Mouse (Mus musculus): ENCODE measurements around the gene Cavin1. TPM values are rescaled to one million over a fixed set of nuclear protein-coding genes. Genes with fewer than 3 reads are reported as not detected.

The Cavin1 gene
- total RNA-seq, 2 experiments from 2014 or later = 226 to 256 TPM

- DNase-seq = no peak
- intact Hi-C loops (cut with DNase I; ENCODE audit: low total_unique reads) = no loop called here
Observed at GRCm38 (mm10) chr11:100931254-100931921, 39.3 kb downstream of the Cavin1 start.

DNA sequence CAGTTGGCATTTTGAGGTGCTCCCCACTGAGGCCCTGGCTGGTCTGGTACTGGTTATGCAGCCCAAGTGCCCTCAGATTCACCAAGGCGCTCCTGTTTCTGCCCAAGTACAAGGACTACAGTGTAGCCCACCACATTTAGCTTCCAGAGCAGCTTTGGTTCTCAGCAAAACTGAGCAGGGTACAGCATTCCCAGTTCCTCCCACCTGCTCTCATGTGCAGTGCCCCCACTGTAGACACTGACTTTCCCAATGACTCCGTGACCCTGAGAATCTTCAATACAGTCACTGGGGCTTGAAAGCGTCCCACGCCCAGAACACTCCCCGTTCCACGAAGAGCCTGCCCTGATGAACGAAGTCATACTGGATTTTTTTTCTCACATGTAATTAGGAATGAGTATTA lies 40.1 kb downstream of the Cavin1 start:
- no peak for DNase-seq
- intact Hi-C loops (cut with DNase I; ENCODE audit: low total_unique reads) = no loop called here

GRCm38 (mm10) chr11:100927386-100927785 lies 43.3 kb downstream of the Cavin1 start:
- intact Hi-C loops (cut with DNase I; ENCODE audit: low total_unique reads) = no loop called here
- no peak for DNase-seq

DNA sequence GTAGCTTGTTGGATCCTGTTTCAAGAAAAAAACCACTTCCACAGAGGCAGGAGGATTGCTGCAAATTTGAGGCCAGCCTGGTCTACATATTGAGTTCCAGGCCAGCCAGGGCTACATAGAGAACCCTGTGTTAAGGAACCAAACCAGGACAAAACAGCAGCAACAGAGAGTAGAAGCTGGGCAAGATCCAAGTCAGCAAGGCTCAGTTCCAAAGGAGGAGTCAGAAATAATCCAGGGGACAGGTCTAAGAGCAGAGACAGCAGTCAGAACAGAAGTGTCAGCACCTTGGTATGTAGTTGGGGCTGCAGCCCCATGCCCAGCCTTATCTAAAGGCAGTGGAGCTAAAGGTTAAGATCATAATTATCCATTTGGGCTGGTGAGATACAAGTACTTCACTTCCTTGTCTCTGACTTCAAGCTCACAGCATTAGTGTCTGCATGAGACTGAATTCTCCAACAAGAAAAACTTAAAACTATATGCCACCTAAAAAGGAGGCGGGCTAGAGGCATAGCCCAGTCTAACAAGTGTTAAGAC lies 46.2 kb downstream of the Cavin1 start:
- intact Hi-C loops (cut with DNase I; ENCODE audit: low total_unique reads) = no loop called here
- DNase-seq = no peak

DNA sequence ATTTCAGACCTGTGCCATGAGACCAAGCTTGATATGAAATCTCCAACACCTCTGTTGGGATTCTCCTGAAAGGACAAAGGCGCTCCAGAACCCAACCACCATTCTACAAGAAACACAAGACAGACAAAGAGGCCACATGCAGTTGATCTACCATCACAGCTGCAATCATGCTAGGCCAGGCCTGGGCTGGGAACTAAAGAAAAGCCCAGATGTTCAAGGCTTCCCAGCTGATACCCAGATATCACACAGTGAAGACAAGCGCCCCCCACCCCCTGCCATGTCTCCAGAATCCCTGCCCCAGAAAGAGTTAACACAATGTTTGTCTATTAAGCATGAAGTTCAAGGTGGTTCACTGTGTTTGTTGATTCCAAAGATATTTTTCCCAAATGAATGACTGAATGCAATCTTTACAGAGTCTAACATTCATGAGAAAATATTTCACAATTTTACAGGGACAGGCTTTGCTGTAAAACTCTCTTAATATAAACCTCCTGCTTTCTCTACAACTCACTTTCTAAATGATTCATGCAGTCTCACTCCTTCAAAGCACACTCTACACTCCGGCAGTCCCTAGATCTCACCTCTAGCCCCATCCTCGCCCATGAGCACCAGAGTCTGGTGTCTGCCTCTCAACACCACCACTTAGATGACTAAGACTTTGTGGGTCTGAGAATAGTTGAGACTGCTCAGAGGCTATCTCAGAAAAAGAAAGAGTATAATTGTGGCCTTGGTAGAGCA lies 49.6 kb downstream of the Cavin1 start:
- intact Hi-C loops (cut with DNase I; ENCODE audit: low total_unique reads) = no loop called here
- no peak for DNase-seq

- no peak for DNase-seq
- intact Hi-C loops (cut with DNase I; ENCODE audit: low total_unique reads) = no loop called here
Observed at GRCm38 (mm10) chr11:100918007-100918406, 52.7 kb downstream of the Cavin1 start.

- intact Hi-C loops (cut with DNase I; ENCODE audit: low total_unique reads) = no loop called here
Observed at GRCm38 (mm10) chr11:100916432-100916971, 54.2 kb downstream of the Cavin1 start.

GRCm38 (mm10) chr11:100915063-100915462 lies 55.6 kb downstream of the Cavin1 start:
- no peak for DNase-seq
- intact Hi-C loops (cut with DNase I; ENCODE audit: low total_unique reads) = no loop called here

More at GRCm38 (mm10) chr11:100916432-100916971, 54.2 kb downstream of the Cavin1 start:
- no peak for DNase-seq

DNA sequence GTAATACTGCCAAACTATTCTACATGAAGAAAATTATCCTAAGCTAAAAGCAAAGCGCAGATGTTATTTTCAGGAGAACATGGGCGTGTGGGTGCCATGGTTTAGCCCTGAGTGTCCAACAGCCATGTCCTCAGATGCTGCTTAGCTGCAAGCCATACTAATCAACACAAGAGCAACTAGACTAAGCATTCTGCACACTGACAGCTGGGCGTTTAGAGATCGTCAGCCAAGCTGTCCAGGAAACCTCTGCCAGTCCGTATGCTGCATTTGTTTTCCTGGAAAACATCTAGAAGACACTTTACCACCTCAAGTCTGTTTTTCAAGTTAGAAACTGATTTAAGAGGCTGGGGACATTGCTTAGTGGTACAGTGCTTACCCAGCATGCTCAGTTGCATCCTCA lies 56.3 kb downstream of the Cavin1 start:
- no peak for DNase-seq
- intact Hi-C loops (cut with DNase I; ENCODE audit: low total_unique reads) = no loop called here

DNA sequence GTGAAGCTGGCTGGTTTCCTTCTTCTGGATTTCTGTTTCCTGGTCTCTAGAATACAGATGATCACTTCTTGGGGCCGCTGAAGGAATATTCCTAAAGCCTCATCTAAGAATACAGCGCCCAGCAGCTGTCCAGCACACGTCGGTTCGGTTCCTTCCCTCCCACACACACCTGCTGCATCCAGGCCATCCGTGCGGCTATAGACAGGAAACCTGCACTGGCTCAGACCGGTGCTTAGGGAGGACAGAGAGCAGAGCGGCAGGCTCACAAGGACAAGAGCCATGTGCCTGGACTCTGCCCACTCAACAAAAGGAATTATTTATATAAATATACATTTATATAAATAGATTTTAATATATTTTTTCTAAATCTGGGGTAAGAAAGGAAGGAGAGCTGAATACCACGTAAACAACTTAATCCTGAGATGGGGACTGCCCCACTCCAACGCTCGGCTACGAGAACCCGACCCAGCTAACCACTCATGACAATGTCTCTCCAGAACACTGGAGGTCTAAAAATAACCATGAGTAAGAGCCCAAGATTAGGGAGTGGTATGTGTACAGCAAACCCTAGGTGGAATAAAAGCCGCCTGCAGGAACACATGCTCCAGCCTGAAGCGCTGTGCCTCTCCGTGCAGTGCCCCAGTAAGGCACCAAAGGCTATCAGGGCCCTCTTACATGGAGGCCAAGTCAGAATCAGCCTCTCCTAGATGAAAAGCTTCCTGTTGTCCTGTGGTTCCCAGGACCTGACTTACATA lies 58.1 kb downstream of the Cavin1 start:
- intact Hi-C loops (cut with DNase I; ENCODE audit: low total_unique reads) = no loop called here
- no peak for DNase-seq

DNA sequence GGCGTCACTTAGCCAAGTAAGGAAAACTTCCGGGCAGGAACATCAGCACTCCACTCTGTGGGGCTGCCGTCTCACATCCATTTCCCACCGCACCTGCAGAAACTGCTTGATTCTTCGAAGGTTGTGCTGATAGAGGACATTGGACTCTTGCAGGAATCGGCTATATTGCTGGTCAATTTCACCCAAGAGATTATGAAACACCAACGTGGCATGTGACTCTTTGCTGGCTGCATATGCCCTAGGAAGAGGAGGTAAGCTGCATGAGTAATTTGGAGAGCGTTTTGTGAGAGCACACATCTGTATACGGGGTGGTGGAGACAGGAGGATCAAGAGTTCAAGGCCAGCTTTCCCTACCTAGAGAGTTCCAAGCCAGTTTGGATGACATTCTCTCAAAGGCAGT lies 62.1 kb downstream of the Cavin1 start:
- no peak for DNase-seq
- intact Hi-C loops (cut with DNase I; ENCODE audit: low total_unique reads) = no loop called here

DNA sequence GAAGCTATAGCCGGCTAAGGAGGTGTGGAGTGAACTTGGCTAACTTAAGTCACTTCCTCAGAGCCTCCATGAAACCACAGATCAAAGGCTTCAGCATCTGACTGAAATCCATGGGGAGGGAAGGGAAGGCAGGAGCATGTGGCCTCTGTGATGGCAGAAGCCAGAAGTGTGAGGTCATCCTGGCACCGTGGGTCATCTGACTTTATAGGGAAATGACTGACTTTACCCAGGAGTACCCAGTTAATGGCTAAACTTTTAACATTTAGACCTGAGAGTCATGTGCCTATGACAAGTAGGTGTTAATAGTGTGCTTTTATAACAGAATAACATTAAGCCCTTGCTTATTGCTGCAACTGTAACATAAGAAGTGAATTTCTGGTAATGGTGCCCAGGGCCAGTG lies 62.6 kb downstream of the Cavin1 start:
- DNase-seq = no peak
- intact Hi-C loops (cut with DNase I; ENCODE audit: low total_unique reads) = no loop called here

DNA sequence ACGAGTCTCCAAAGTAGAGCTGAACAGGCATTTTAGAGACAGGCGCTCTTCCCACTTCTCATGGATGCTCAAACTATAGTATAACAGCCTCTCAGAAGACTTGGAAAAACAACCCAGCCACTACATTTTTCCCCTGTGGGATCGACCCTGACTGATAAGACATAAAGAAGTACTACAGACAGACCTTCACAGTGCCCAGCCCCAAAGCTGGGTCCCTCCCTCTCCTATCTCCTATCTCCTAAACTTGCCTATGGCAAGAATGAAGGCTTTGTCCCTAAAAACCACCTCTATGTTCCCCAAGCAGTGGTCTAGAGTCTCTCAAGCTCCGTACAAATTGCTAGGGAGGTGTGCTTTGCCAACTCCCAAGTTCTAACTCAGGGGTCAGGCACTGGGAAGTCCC lies 63.8 kb downstream of the Cavin1 start:
- DNase-seq = no peak
- intact Hi-C loops (cut with DNase I; ENCODE audit: low total_unique reads) = no loop called here

Other genes starting within 250 kb of the Cavin1 start
- 10 to 100 TPM; 49.1 to 49.4 TPM for gene Rab5c, start 232.7 kb downstream of the Cavin1 start, total RNA-seq (2021)
- gene Kcnh4, start 210.9 kb downstream of the Cavin1 start, total RNA-seq (2021) = not detected
- not detected for gene Hcrt, start 208.0 kb downstream of the Cavin1 start, total RNA-seq (2021)
- 1 to 10 TPM; 5.6 to 7.1 TPM for gene Ghdc, start 199.9 kb downstream of the Cavin1 start, total RNA-seq (2021)
- gene Stat5b, start 120.2 kb downstream of the Cavin1 start, total RNA-seq (2021) = 100 to 1,000 TPM in 1 of 2 experiments, 10 to 100 TPM in 1; 100.0 to 110 TPM
- 10 to 100 TPM; 17.9 to 21.5 TPM for gene Stat5a, start 111.5 kb downstream of the Cavin1 start, total RNA-seq (2021)
- 10 to 100 TPM; 41.7 to 43.6 TPM for gene Stat3, start 31.3 kb downstream of the Cavin1 start, total RNA-seq (2021)
- gene Atp6v0a1, start 38.6 kb upstream of the Cavin1 start, total RNA-seq (2021) = 10 to 100 TPM; 53.4 to 58.5 TPM
- gene Naglu, start 99.1 kb upstream of the Cavin1 start, total RNA-seq (2021) = 1 to 10 TPM; 6.2 to 7.4 TPM
- gene Hsd17b1, start 107.5 kb upstream of the Cavin1 start, total RNA-seq (2021) = under 1 TPM in 1 of 2 experiments, not detected in 1; 0.29 TPM
- 1 to 10 TPM; 8.1 to 9.5 TPM for gene Coasy, start 111.7 kb upstream of the Cavin1 start, total RNA-seq (2021)
- gene Mlx, start 116.4 kb upstream of the Cavin1 start, total RNA-seq (2021) = 10 to 100 TPM; 10.8 to 12.4 TPM
- 1 to 10 TPM; 1.1 to 1.5 TPM for gene Psmc3ip, start 124.5 kb upstream of the Cavin1 start, total RNA-seq (2021)
- 10 to 100 TPM; 33.3 to 34.9 TPM for gene Retreg3, start 149.0 kb upstream of the Cavin1 start, total RNA-seq (2021)
- 10 to 100 TPM; 26.3 to 31.2 TPM for gene Tubg1, start 149.1 kb upstream of the Cavin1 start, total RNA-seq (2021)
- 1 to 10 TPM; 3.1 to 4.6 TPM for gene Tubg2, start 185.0 kb upstream of the Cavin1 start, total RNA-seq (2021)
- 1 to 10 TPM; 1.8 to 2.4 TPM for gene Cntnap1, start 199.6 kb upstream of the Cavin1 start, total RNA-seq (2021)
- 10 to 100 TPM; 22.0 to 26.9 TPM for gene Plekhh3, start 200.5 kb upstream of the Cavin1 start, total RNA-seq (2021)
- gene Ccr10, start 204.6 kb upstream of the Cavin1 start, total RNA-seq (2021) = under 1 TPM in 1 of 2 experiments, not detected in 1; 0.12 TPM

All from gastrocnemius, postnatal 14 days (tissue).